ENCODE assay signal across 26 mouse cellular contexts in the genomic region with DNA sequence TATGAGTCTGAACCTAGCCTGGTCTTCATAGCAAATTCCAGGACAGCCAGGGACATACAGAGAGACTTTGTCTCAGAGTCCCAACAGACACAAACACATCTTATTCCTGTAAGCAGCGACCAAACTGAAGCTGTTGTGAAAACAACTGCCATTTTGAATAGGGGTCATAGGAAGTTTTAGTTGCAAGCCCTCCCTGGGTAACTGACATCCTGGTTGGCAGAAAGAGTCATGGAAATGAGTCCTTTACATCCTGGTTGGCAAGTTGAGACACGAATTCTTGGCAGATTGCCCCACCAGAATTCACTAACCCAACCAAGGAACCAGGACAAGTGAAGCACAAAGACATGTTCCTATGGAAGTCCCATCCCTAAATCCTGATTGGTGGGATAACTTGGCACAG. TPM values are rescaled to one million over a fixed set of nuclear protein-coding genes. Genes with fewer than 3 reads are reported as not detected.
DNase-seq lines count a peak whose midpoint lies in the region; ATAC-seq and TF ChIP-seq lines count a peak whose summit lies in the region.
"Had no signal": no experiment of that assay in that cellular context is flagged by ENCODE, and none has a peak within 500 bp of the region (broad histone marks: within the 10 kb centered on the region; RNA-seq: fewer than 3 reads in every experiment).

No protein-coding gene starts in this region.

- no peak overlapping the region for H3K4me2 ChIP-seq in embryonic facial prominence, embryonic 14.5 days (ENCODE audit: low read depth, low read length)
- no peak overlapping the region for H3K4me2 ChIP-seq in lung, embryonic 14.5 days
- H3K4me2 ChIP-seq in kidney, embryonic 14.5 days (replicated peaks; ENCODE audit: low read depth, low read length), result no peak overlapping the region
- H3K4me2 ChIP-seq: embryonic facial prominence, embryonic 12.5 days; forebrain, embryonic 12.5 days; forebrain, embryonic 15.5 days; heart, embryonic 13.5 days; hindbrain, embryonic 14.5 days had no signal

- no peak overlapping the region for H3K27ac ChIP-seq in embryonic facial prominence, embryonic 14.5 days (replicated peaks; ENCODE audit: low read depth, low read length)
- no peak overlapping the region for H3K27ac ChIP-seq in embryonic facial prominence, embryonic 10.5 days (replicated peaks)
- H3K27ac ChIP-seq in lung, embryonic 14.5 days (ENCODE audit: low read depth), result no peak overlapping the region
- no peak overlapping the region for H3K27ac ChIP-seq in kidney, embryonic 14.5 days (ENCODE audit: low read depth, low read length)
- H3K27ac ChIP-seq: embryonic facial prominence, embryonic 12.5 days; forebrain, embryonic 12.5 days; forebrain, embryonic 15.5 days; heart, embryonic 10.5 days; heart, embryonic 13.5 days; hindbrain, embryonic 14.5 days; hindbrain, postnatal 0 days had no signal

- no peaks in the 10 kb centered on the region for H3K36me3 ChIP-seq in embryonic facial prominence, embryonic 14.5 days (ENCODE audit: control insufficient read depth, insufficient read depth, low read length)
- no peaks in the 10 kb centered on the region for H3K36me3 ChIP-seq in embryonic facial prominence, embryonic 10.5 days (replicated peaks)
- H3K36me3 ChIP-seq in lung, embryonic 14.5 days (ENCODE audit: insufficient read depth), result no peaks in the 10 kb centered on the region
- H3K36me3 ChIP-seq in kidney, embryonic 14.5 days (ENCODE audit: control insufficient read depth, insufficient read depth, low read length), result no peaks in the 10 kb centered on the region
- H3K36me3 ChIP-seq: embryonic facial prominence, embryonic 12.5 days; forebrain, embryonic 12.5 days; forebrain, embryonic 15.5 days; heart, embryonic 10.5 days; heart, embryonic 13.5 days had no signal

- no peak for TF ChIP-seq CTCF in lung, embryonic 14.5 days (IDR thresholded peaks at IDR 0.05; ENCODE audit: low read depth)

- ATAC-seq in embryonic facial prominence, embryonic 14.5 days (ENCODE audit: low read depth), result no peak
- ATAC-seq in lung, embryonic 14.5 days (ENCODE audit: insufficient read depth), result no peak
- peak; percentile 57 for ATAC-seq in inflammation-experienced regulatory T-cells, adult 6 months
- no peak for ATAC-seq in kidney, embryonic 14.5 days (ENCODE audit: low FRiP score, low TSS enrichment)
- ATAC-seq: forebrain, embryonic 15.5 days; hindbrain, postnatal 0 days had no signal

- H3K9me3 ChIP-seq in embryonic facial prominence, embryonic 14.5 days (ENCODE audit: control insufficient read depth, low read length), result no peaks in the 10 kb centered on the region
- H3K9me3 ChIP-seq in embryonic facial prominence, embryonic 10.5 days, result no peaks in the 10 kb centered on the region
- H3K9me3 ChIP-seq in lung, embryonic 14.5 days (ENCODE audit: low read depth, low read length), result no peaks in the 10 kb centered on the region
- no peaks in the 10 kb centered on the region for H3K9me3 ChIP-seq in kidney, embryonic 14.5 days (ENCODE audit: control insufficient read depth, low read length)
- H3K9me3 ChIP-seq: embryonic facial prominence, embryonic 12.5 days; forebrain, embryonic 12.5 days; forebrain, embryonic 15.5 days; heart, embryonic 10.5 days; heart, embryonic 13.5 days had no signal

- H3K27me3 ChIP-seq in embryonic facial prominence, embryonic 14.5 days (replicated peaks; ENCODE audit: control insufficient read depth, insufficient read depth, low read length), result no peaks in the 10 kb centered on the region
- H3K27me3 ChIP-seq in embryonic facial prominence, embryonic 10.5 days (replicated peaks; ENCODE audit: low read depth, poor library complexity, severe bottlenecking), result no peaks in the 10 kb centered on the region
- H3K27me3 ChIP-seq in lung, embryonic 14.5 days (ENCODE audit: insufficient read depth, low read length), result no peaks in the 10 kb centered on the region
- no peaks in the 10 kb centered on the region for H3K27me3 ChIP-seq in kidney, embryonic 14.5 days (ENCODE audit: control insufficient read depth, insufficient read depth, low read length)
- H3K27me3 ChIP-seq: embryonic facial prominence, embryonic 12.5 days; forebrain, embryonic 12.5 days; forebrain, embryonic 15.5 days; heart, embryonic 13.5 days had no signal

- no peak overlapping the region for H3K4me3 ChIP-seq in embryonic facial prominence, embryonic 14.5 days (ENCODE audit: low read depth, low read length)
- H3K4me3 ChIP-seq in embryonic facial prominence, embryonic 10.5 days, result no peak overlapping the region
- H3K4me3 ChIP-seq in lung, embryonic 14.5 days (ENCODE audit: low read depth, low read length), result no peak overlapping the region
- H3K4me3 ChIP-seq in kidney, embryonic 14.5 days (ENCODE audit: low read length), result no peak overlapping the region
- H3K4me3 ChIP-seq: embryonic facial prominence, embryonic 12.5 days; erythroblast, embryonic 14.5 days; forebrain, embryonic 12.5 days; forebrain, embryonic 15.5 days; heart, embryonic 10.5 days; heart, embryonic 13.5 days had no signal

- no peak overlapping the region for H3K9ac ChIP-seq in embryonic facial prominence, embryonic 14.5 days (ENCODE audit: low read depth, low read length)
- H3K9ac ChIP-seq in lung, embryonic 14.5 days, result no peak overlapping the region
- no peak overlapping the region for H3K9ac ChIP-seq in kidney, embryonic 14.5 days (ENCODE audit: low read depth, low read length)
- H3K9ac ChIP-seq: embryonic facial prominence, embryonic 12.5 days; forebrain, embryonic 12.5 days; forebrain, embryonic 15.5 days; heart, embryonic 13.5 days; hindbrain, embryonic 14.5 days had no signal

- 37% methylated on average over 2 of the region's 2 CpGs for WGBS in embryonic facial prominence, embryonic 14.5 days
- WGBS in embryonic facial prominence, embryonic 10.5 days, result 57% methylated on average over 2 of the region's 2 CpGs
- WGBS in lung, embryonic 14.5 days, result 36% methylated on average over 2 of the region's 2 CpGs
- WGBS in kidney, embryonic 14.5 days, result 51% methylated on average over 2 of the region's 2 CpGs

- H3K4me1 ChIP-seq in embryonic facial prominence, embryonic 14.5 days (ENCODE audit: control insufficient read depth, insufficient read depth, low read length), result no peaks in the 10 kb centered on the region
- no peaks in the 10 kb centered on the region for H3K4me1 ChIP-seq in embryonic facial prominence, embryonic 10.5 days
- H3K4me1 ChIP-seq in lung, embryonic 14.5 days (ENCODE audit: insufficient read depth), result no peaks in the 10 kb centered on the region
- H3K4me1 ChIP-seq in kidney, embryonic 14.5 days (ENCODE audit: control insufficient read depth, insufficient read depth, low read length), result no peaks in the 10 kb centered on the region
- H3K4me1 ChIP-seq: embryonic facial prominence, embryonic 12.5 days; forebrain, embryonic 12.5 days; forebrain, embryonic 15.5 days; heart, embryonic 10.5 days; heart, embryonic 13.5 days had no signal

- DNase-seq in embryonic facial prominence, embryonic 14.5 days (ENCODE audit: low spot score), result peak; percentile 17
- no peak for DNase-seq in embryonic facial prominence, embryonic 10.5 days (ENCODE audit: low spot score)
- peak; percentile 9 for DNase-seq in lung, embryonic 14.5 days
- DNase-seq in lung, postnatal 25 days (ENCODE audit: low spot score), result no peak
- DNase-seq: adrenal gland, adult 8-10 months; adrenal gland, postnatal 25 days; cerebellum, adult 18-20 months; cerebellum, adult 9-10 months; cerebellum, postnatal 14 days; gastrocnemius, postnatal 14 days; heart, adult 18-20 months; heart, postnatal 14 days; heart, postnatal 4 days had no signal

RNA-seq across cellular contexts. Expression of gene St6galnac1, which starts 2.1 kb away (rescaled TPM):
- polyA plus RNA-seq in embryonic facial prominence, embryonic 14.5 days (2014; fragmentation: Nextera tagmentation; extraction: Ambion mirVana), result 0.11 TPM in 1 of 2 replicates, not detected in the other
- not detected in 2 replicates for polyA plus RNA-seq in embryonic facial prominence, embryonic 10.5 days (2016; fragmentation: Nextera tagmentation; extraction: Ambion mirVana)
- polyA plus RNA-seq in lung, embryonic 14.5 days (2014; fragmentation: Nextera tagmentation; extraction: Ambion mirVana), result not detected in 2 replicates
- 10 to 100 TPM in 2 of 3 experiments, 1 to 10 TPM in 1; 9.0 to 17.1 (median 13.5) TPM for polyA plus RNA-seq in inflammation-experienced regulatory T-cells, adult 6 months (2017; shearing (Covaris generic))
- not detected in 2 replicates for polyA plus RNA-seq in kidney, embryonic 14.5 days (2014; fragmentation: Nextera tagmentation; extraction: Ambion mirVana)
- polyA plus RNA-seq: embryonic facial prominence, embryonic 12.5 days; erythroblast, embryonic 14.5 days; forebrain, embryonic 12.5 days; forebrain, embryonic 15.5 days; heart, embryonic 10.5 days; heart, embryonic 13.5 days; heart, embryonic 16.5 days; hindbrain, embryonic 11.5 days; hindbrain, embryonic 14.5 days; hindbrain, postnatal 0 days; intestine, embryonic 14.5 days had no signal

RNA-seq across cellular contexts. Expression of gene Mxra7, which starts 54.6 kb away (rescaled TPM):
- polyA plus RNA-seq in embryonic facial prominence, embryonic 14.5 days (2014; fragmentation: Nextera tagmentation; extraction: Ambion mirVana), result 17.3 and 17.6 TPM in 2 replicates
- 18.1 and 23.2 TPM in 2 replicates for polyA plus RNA-seq in embryonic facial prominence, embryonic 10.5 days (2016; fragmentation: Nextera tagmentation; extraction: Ambion mirVana)
- polyA plus RNA-seq in lung, embryonic 14.5 days (2014; fragmentation: Nextera tagmentation; extraction: Ambion mirVana), result 13.7 and 15.9 TPM in 2 replicates
- not detected for polyA plus RNA-seq in inflammation-experienced regulatory T-cells, adult 6 months (2017; shearing (Covaris generic))
- polyA plus RNA-seq in kidney, embryonic 14.5 days (2014; fragmentation: Nextera tagmentation; extraction: Ambion mirVana), result 11.1 and 16.0 TPM in 2 replicates

Comparison
In these comparisons a context has a peak if more than half of its experiments do, and no peak if none do; other contexts are left out.
1. DNase-seq: peak in embryonic facial prominence, embryonic 14.5 days (single experiment) and lung, embryonic 14.5 days (single experiment); none in embryonic facial prominence, embryonic 10.5 days (single experiment) and lung, postnatal 25 days (single experiment).
2. RNA of gene Mxra7, which starts 54.6 kb away (polyA plus RNA-seq): 18.1 to 23.2 TPM in embryonic facial prominence, embryonic 10.5 days, 17.3 to 17.6 TPM in embryonic facial prominence, embryonic 14.5 days, 11.1 to 16.0 TPM in kidney, embryonic 14.5 days and 13.7 to 15.9 TPM in lung, embryonic 14.5 days; not detected in inflammation-experienced regulatory T-cells, adult 6 months; every median in the first group is over 10 times any median in the second.